Mouse (Mus musculus): Measurements from ENCODE around the gene Ptbp2. TPM values are rescaled to one million over a fixed set of nuclear protein-coding genes. Genes with fewer than 3 reads are reported as not detected.

The Ptbp2 gene
- polyA plus RNA-seq (2015; fragmentation: Nextera tagmentation; extraction: Ambion mirVana): 325 and 344 TPM in 2 replicates

GRCm38 (mm10) chr3:119784366-119784765, at the start of gene Ptbp2:
TSS of gene Ptbp2 (minus strand) at chr3:119784466.
- peak within 1 kb of the TSS; percentile 88 for H3K9ac ChIP-seq (replicated peaks)
- no peaks in the 10 kb centered on the region for H3K27me3 ChIP-seq
- H3K9me3 ChIP-seq: no peaks in the 10 kb centered on the region
- peaks cover 14% of the 10 kb centered on the region for H3K4me1 ChIP-seq
- H3K4me2 ChIP-seq (replicated peaks): peak within 1 kb of the TSS; percentile 54
- no peak for ATAC-seq (replicated peaks)
- peaks cover 4% of the 10 kb centered on the region; the same call in 1 of the 2 replicates for H3K36me3 ChIP-seq
- 92% methylated on average over 4 of the region's 4 CpGs for WGBS
- peak within 1 kb of the TSS; percentile 97 for H3K27ac ChIP-seq (replicated peaks)
- peak within 1 kb of the TSS; percentile 60 for H3K4me3 ChIP-seq

- no peak overlapping the region for H3K4me2 ChIP-seq (replicated peaks)
- no peak for ATAC-seq (replicated peaks)
- H3K27ac ChIP-seq (replicated peaks): no peak overlapping the region
- H3K4me1 ChIP-seq: no peaks in the 10 kb centered on the region
- no peaks in the 10 kb centered on the region for H3K27me3 ChIP-seq
- H3K9ac ChIP-seq (replicated peaks): no peak overlapping the region
- no peaks in the 10 kb centered on the region for H3K9me3 ChIP-seq
- H3K36me3 ChIP-seq: no peaks in the 10 kb centered on the region
- 77% methylated on average over 1 of the region's 1 CpGs for WGBS
- no peak overlapping the region for H3K4me3 ChIP-seq
Observed at GRCm38 (mm10) chr3:119814678-119815077, 30.4 kb upstream of the Ptbp2 start.

DNA sequence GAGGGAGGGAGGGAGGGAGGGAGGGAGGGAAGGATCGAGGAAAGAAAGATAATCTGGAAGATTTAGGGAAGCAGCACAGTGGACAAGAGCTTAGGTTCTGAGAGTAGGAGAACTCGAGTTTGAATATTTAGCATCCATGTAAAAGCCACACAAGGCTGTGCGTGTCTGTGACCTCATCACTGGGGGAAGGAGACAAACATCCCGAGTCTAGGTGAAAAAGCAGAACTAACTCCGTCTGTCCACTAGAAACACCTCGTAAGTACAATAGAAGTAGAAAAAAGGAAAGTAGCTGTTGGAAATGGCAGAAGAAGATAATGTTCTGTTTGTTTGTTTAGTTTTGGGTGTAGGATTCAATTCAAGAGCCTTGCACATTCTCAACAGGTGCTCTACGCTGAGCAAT, 21.9 kb upstream of the Ptbp2 start:
- H3K9ac ChIP-seq (replicated peaks): no peak overlapping the region
- H3K4me1 ChIP-seq: no peaks in the 10 kb centered on the region
- H3K36me3 ChIP-seq: no peaks in the 10 kb centered on the region
- ATAC-seq (replicated peaks): no peak
- H3K4me2 ChIP-seq (replicated peaks): no peak overlapping the region
- WGBS: 85% methylated on average over 7 of the region's 7 CpGs
- H3K27ac ChIP-seq (replicated peaks): no peak overlapping the region
- no peaks in the 10 kb centered on the region for H3K27me3 ChIP-seq
- H3K9me3 ChIP-seq: no peaks in the 10 kb centered on the region
- H3K4me3 ChIP-seq: no peak overlapping the region

GRCm38 (mm10) chr3:119794677-119795365, 10.6 kb upstream of the Ptbp2 start:
- no peak overlapping the region for H3K4me2 ChIP-seq (replicated peaks)
- 0 out of 2 replicates have a peak, but pooled peaks cover 3% of the 10 kb centered on the region for H3K9me3 ChIP-seq
- H3K27me3 ChIP-seq: no peaks in the 10 kb centered on the region
- 84% methylated on average over 9 of the region's 9 CpGs for WGBS
- H3K4me3 ChIP-seq: no peak overlapping the region
- ATAC-seq (replicated peaks): no peak
- no peaks in the 10 kb centered on the region for H3K36me3 ChIP-seq
- no peaks in the 10 kb centered on the region for H3K4me1 ChIP-seq
- H3K27ac ChIP-seq (replicated peaks): no peak overlapping the region
- no peak overlapping the region for H3K9ac ChIP-seq (replicated peaks)

DNA sequence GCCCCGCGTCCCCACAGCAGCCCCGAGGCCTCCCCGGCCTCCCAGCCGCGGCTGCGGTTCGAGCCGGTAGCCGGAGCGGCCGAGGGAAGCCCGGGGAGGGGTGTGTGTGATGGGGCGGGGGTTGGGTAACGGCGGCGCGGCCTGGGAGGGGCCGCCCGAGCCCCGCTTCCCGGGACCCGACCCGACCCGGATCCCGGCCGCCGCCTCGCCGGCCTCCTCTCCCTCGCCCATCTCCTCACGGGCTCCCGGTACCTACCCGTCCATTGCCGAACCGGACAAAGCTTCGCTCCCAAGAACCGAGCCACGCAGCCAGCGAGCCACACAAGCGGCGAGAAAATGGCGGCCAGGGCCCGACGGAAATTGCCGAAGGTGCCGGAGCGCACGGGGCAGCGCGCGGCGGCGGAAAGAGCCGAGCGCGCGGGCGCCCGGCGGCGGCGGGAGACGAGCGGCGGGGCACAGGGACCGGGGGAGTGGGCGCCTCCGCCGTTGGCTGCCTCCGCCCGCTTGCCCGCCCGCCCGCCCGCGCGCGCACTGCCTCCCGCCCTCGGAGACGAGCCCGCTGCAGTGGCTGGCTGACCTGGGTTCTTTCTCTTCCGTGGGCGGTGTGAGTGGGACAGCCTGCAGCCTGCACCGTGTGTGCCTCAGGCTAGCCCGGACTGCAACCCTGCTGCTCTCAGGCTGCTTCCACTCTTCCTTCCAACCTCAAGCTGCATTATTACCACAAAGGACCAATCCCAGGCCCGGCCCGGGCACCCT, 1.1 kb downstream of the Ptbp2 start:
- under 1% methylated on average over 69 of the region's 89 CpGs for WGBS
- peaks cover 27% of the 10 kb centered on the region for H3K4me1 ChIP-seq
- H3K4me2 ChIP-seq (replicated peaks): peak overlapping the region; percentile 54
- no peaks in the 10 kb centered on the region for H3K9me3 ChIP-seq
- peak; percentile 95 for ATAC-seq (replicated peaks)
- H3K9ac ChIP-seq (replicated peaks): peak overlapping the region; percentile 88
- no peaks in the 10 kb centered on the region for H3K27me3 ChIP-seq
- peak overlapping the region; percentile 60 for H3K4me3 ChIP-seq
- peak overlapping the region; percentile 97 for H3K27ac ChIP-seq (replicated peaks)
- H3K36me3 ChIP-seq: peaks cover 8% of the 10 kb centered on the region; the same call in 1 of the 2 replicates

DNA sequence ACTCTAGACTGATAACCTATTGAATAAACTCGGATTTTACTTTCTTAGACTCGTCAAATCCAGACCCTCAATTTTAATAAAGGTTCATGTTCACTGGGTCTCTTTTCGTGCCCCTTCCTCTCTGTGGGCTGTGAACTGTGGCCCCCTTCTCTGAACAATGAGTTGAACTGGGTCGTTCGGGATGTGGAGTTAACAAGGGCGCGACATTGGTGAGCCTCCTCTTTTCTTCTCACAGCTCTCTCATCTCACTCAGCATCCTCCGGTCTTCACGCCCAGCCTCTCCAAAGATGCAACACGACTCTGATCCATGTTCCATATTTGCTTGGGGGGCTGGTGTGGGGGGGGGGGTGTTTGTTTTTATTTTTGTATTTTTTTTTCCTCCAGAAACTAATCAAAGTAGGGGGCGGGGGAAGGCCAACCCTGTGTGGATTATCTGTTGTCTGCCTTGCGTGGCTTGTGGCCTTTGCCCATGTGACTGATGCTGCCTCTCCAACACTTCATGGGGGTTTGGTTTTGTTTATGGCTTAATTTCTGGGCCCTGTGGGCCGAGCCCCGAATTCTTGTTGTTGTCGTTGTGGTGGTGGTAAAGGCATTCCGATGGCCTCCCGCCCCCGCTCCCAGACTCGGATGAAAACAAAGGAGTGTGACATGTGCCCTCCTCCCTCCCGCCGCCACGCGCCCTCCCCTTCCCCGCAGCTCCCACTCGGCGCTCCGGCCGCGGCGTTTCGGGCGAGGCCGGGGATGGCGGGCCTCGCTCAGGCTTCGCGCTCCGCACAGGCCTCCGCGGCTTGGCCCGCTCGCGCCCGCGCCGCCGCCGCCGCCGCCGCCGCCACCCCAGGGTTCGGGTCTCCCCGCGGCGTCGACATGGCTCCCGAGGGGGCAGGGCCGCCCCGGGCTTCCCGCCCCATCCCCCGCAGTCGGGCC, 2.0 kb downstream of the Ptbp2 start:
- no peaks in the 10 kb centered on the region for H3K27me3 ChIP-seq
- H3K4me1 ChIP-seq: peaks cover 34% of the 10 kb centered on the region
- 1% methylated on average over 59 of the region's 63 CpGs for WGBS
- peaks cover 8% of the 10 kb centered on the region; the same call in 1 of the 2 replicates for H3K36me3 ChIP-seq
- H3K27ac ChIP-seq (replicated peaks): peak overlapping the region; percentile 97
- peak overlapping the region; percentile 60 for H3K4me3 ChIP-seq
- peak overlapping the region; percentile 54 for H3K4me2 ChIP-seq (replicated peaks)
- peak; percentile 81 for ATAC-seq (replicated peaks)
- peak overlapping the region; percentile 88 for H3K9ac ChIP-seq (replicated peaks)
- no peaks in the 10 kb centered on the region for H3K9me3 ChIP-seq

- ATAC-seq (replicated peaks): no peak
- Histone ChIP-seq H3K4me2 (replicated peaks) (peak overlapping the region; percentile 54), H3K9me3 (no peaks in the 10 kb centered on the region), H3K36me3 (peaks cover 8% of the 10 kb centered on the region; the same call in 1 of the 2 replicates), H3K27me3 (no peaks in the 10 kb centered on the region), H3K27ac (replicated peaks) (no peak overlapping the region), H3K4me3 (peak overlapping the region; percentile 60), H3K4me1 (peaks cover 43% of the 10 kb centered on the region), H3K9ac (replicated peaks) (peak overlapping the region; percentile 37; the same call in 1 of the 2 replicates)
Observed at GRCm38 (mm10) chr3:119780876-119781275, 3.4 kb downstream of the Ptbp2 start.

DNA sequence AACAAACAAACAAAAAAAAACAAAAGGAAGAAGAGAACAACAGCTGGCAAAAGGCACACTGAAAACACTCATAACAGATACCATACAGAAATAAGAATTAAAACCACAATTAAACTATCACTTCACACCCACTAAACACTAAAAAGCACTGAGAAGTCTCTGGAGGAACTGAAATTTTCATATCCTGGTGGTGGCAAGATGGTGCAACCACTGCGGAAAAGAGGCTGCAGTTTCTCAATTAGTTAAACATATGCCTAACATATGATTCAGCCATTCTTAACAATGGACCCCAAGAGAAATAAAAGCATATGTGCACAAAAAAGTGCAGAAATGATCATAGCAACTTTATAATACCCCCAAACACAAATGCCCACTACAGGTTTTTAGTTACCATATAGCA, 5.0 kb downstream of the Ptbp2 start:
- 75% methylated on average over 1 of the region's 1 CpGs for WGBS
- Histone ChIP-seq H3K4me1 (peaks cover 43% of the 10 kb centered on the region), H3K9me3 (no peaks in the 10 kb centered on the region), H3K9ac (replicated peaks) (no peak overlapping the region), H3K27me3 (no peaks in the 10 kb centered on the region), H3K36me3 (peaks cover 8% of the 10 kb centered on the region; the same call in 1 of the 2 replicates), H3K4me3 (0 out of 2 replicates have a peak overlapping the region, but pooled peaks have one; percentile 11), H3K4me2 (replicated peaks) (peak overlapping the region; percentile 38), H3K27ac (replicated peaks) (no peak overlapping the region)
- ATAC-seq (replicated peaks): no peak

DNA sequence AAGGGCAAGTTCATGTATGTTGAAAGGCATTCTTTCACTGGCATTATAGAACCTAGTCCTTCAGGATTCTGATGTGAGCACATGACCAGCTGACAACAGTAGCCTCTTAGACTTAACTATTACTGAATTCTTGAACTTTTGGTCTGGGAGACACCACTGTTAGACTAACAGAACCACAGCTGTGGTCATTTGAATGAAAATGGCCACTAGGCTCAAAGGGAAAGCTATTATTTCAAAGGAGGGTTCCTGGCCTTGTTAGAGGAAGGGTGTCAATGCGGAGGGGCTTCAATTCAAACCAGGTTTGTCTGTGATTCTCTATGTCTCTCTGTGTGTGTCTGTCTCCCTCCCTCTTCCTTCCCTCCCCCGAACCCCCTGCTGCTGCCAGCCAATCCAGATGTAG, 5.8 kb downstream of the Ptbp2 start:
- 85% methylated on average over 2 of the region's 2 CpGs for WGBS
- no peaks in the 10 kb centered on the region for H3K9me3 ChIP-seq

DNA sequence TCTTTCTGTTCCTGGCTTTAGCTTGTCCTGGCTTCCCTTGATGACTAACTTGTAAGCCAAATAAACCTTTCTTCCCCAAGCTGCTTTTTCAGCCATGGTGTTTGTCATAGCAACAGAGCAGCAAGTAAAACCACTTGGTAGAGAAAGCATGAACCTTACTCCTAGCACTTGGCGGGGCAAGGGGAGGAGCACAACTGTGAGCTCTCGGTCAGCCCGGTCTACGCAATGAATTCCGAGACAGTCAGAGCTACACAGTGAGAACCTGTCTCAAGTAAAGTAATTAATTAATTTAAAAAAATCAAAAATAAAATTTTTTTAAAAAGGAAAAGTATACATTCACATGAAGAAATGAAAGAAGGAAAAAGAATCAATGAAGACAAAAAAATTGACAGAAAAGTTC, 8.1 kb downstream of the Ptbp2 start:
- H3K9ac ChIP-seq (replicated peaks): no peak overlapping the region
- H3K36me3 ChIP-seq: peaks cover 8% of the 10 kb centered on the region; the same call in 1 of the 2 replicates
- no peak overlapping the region for H3K27ac ChIP-seq (replicated peaks)
- no peak overlapping the region for H3K4me3 ChIP-seq
- H3K27me3 ChIP-seq: no peaks in the 10 kb centered on the region
- H3K4me2 ChIP-seq (replicated peaks): no peak overlapping the region
- no peaks in the 10 kb centered on the region for H3K9me3 ChIP-seq
- 91% methylated on average over 5 of the region's 5 CpGs for WGBS
- peaks cover 42% of the 10 kb centered on the region for H3K4me1 ChIP-seq
- no peak for ATAC-seq (replicated peaks)

More for the DNA sequence above, 5.8 kb downstream of the Ptbp2 start:
- Histone ChIP-seq H3K4me3 (no peak overlapping the region), H3K4me2 (replicated peaks) (0 out of 2 replicates have a peak overlapping the region, but pooled peaks have one; percentile 6), H3K9ac (replicated peaks) (no peak overlapping the region), H3K4me1 (peaks cover 39% of the 10 kb centered on the region), H3K27me3 (no peaks in the 10 kb centered on the region), H3K36me3 (peaks cover 8% of the 10 kb centered on the region; the same call in 1 of the 2 replicates), H3K27ac (replicated peaks) (no peak overlapping the region)
- ATAC-seq (replicated peaks): no peak

DNA sequence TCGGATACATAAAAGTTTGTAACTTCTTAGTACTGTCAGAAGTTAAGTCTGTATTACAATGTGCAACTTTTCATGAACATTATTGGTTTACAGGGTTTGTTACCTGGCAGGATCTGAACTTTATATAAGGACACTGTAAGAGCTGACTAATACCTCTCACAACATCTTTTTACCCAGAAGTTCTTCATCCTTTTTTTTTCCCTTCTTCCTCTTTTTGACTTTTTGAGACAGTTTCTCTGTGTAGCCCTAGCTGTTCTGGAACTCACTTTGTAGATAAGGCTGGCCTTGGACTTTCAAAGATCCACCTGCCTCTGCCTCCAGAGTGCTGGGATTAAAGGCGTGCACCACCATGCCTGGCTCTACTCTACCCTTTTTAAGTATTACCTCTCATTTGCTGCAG, 11.5 kb downstream of the Ptbp2 start:
- Histone ChIP-seq H3K4me2 (replicated peaks) (no peak overlapping the region), H3K27me3 (no peaks in the 10 kb centered on the region)

More for the DNA sequence above, 11.5 kb downstream of the Ptbp2 start:
- no peak for ATAC-seq (replicated peaks)
- H3K9me3 ChIP-seq: no peaks in the 10 kb centered on the region
- H3K36me3 ChIP-seq: no peaks in the 10 kb centered on the region
- WGBS: 89% methylated on average over 2 of the region's 2 CpGs
- H3K9ac ChIP-seq (replicated peaks): no peak overlapping the region
- H3K27ac ChIP-seq (replicated peaks): no peak overlapping the region
- H3K4me3 ChIP-seq: no peak overlapping the region
- peaks cover 16% of the 10 kb centered on the region for H3K4me1 ChIP-seq

Measured in forebrain, embryonic 15.5 days (tissue).